Mouse (Mus musculus): Measurements from ENCODE around the gene Stat6. TPM values are rescaled to one million over a fixed set of nuclear protein-coding genes. Genes with fewer than 3 reads are reported as not detected.

Stat6 gene
- polyA plus RNA-seq, 1 experiment from 2014 or later, result 14.3 TPM

GRCm38 (mm10) chr10:127603437-127604371 is 39.1 kb upstream of the Stat6 start:
- H3K9ac ChIP-seq, result no peak overlapping the region
- 0 out of 2 replicates have a peak, but pooled peaks cover 15% of the 10 kb centered on the region for H3K36me3 ChIP-seq (replicated peaks)
- H3K4me2 ChIP-seq, result peak overlapping the region; percentile 20
- WGBS (ENCODE audit: insufficient replicate concordance), result 18% methylated on average over 13 of the region's 13 CpGs
- H3K27me3 ChIP-seq, result peaks cover 13% of the 10 kb centered on the region; the same call in 1 of the 2 replicates
- peak overlapping the region; percentile 2; the same call in 1 of the 2 replicates for H3K4me3 ChIP-seq (replicated peaks)
- no peaks in the 10 kb centered on the region for H3K9me3 ChIP-seq (replicated peaks)
- no peak for ATAC-seq (ENCODE audit: insufficient read depth)
- H3K4me1 ChIP-seq (replicated peaks), result peaks cover 54% of the 10 kb centered on the region
- peak overlapping the region; percentile 70 for H3K27ac ChIP-seq (replicated peaks)

- H3K27ac ChIP-seq (replicated peaks), result peak overlapping the region; percentile 70
- no peak overlapping the region for H3K4me3 ChIP-seq (replicated peaks)
- H3K9me3 ChIP-seq (replicated peaks), result no peaks in the 10 kb centered on the region
- 4% methylated on average over 15 of the region's 15 CpGs for WGBS (ENCODE audit: insufficient replicate concordance)
- H3K36me3 ChIP-seq (replicated peaks), result 0 out of 2 replicates have a peak, but pooled peaks cover 15% of the 10 kb centered on the region
- 0 out of 2 replicates have a peak overlapping the region, but pooled peaks have one; percentile 20 for H3K4me2 ChIP-seq
- peaks cover 45% of the 10 kb centered on the region for H3K4me1 ChIP-seq (replicated peaks)
- peak; percentile 53 for ATAC-seq (ENCODE audit: insufficient read depth)
- peaks cover 13% of the 10 kb centered on the region; the same call in 1 of the 2 replicates for H3K27me3 ChIP-seq
- no peak overlapping the region for H3K9ac ChIP-seq
Measured at GRCm38 (mm10) chr10:127604465-127605250, 38.1 kb upstream of the Stat6 start.

GRCm38 (mm10) chr10:127605251-127605547 is 37.6 kb upstream of the Stat6 start:
- H3K9me3 ChIP-seq (replicated peaks), result no peaks in the 10 kb centered on the region
- 0 out of 2 replicates have a peak, but pooled peaks cover 15% of the 10 kb centered on the region for H3K36me3 ChIP-seq (replicated peaks)
- H3K27me3 ChIP-seq, result peaks cover 13% of the 10 kb centered on the region; the same call in 1 of the 2 replicates
- H3K27ac ChIP-seq (replicated peaks), result 0 out of 2 replicates have a peak overlapping the region, but pooled peaks have one; percentile 70
- peaks cover 40% of the 10 kb centered on the region for H3K4me1 ChIP-seq (replicated peaks)
- no peak overlapping the region for H3K9ac ChIP-seq
- WGBS (ENCODE audit: insufficient replicate concordance), result 51% methylated on average over 8 of the region's 8 CpGs
- no peak overlapping the region for H3K4me3 ChIP-seq (replicated peaks)
- no peak for ATAC-seq (ENCODE audit: insufficient read depth)
- H3K4me2 ChIP-seq, result no peak overlapping the region

- H3K4me3 ChIP-seq (replicated peaks), result no peak overlapping the region
- no peak overlapping the region for H3K9ac ChIP-seq
- H3K4me2 ChIP-seq, result no peak overlapping the region
- peaks cover 34% of the 10 kb centered on the region for H3K4me1 ChIP-seq (replicated peaks)
- no peak for ATAC-seq (ENCODE audit: insufficient read depth)
- H3K9me3 ChIP-seq (replicated peaks), result no peaks in the 10 kb centered on the region
- WGBS (ENCODE audit: insufficient replicate concordance), result 74% methylated on average over 9 of the region's 9 CpGs
- H3K27ac ChIP-seq (replicated peaks), result no peak overlapping the region
- peaks cover 13% of the 10 kb centered on the region; the same call in 1 of the 2 replicates for H3K27me3 ChIP-seq
- 0 out of 2 replicates have a peak, but pooled peaks cover 20% of the 10 kb centered on the region for H3K36me3 ChIP-seq (replicated peaks)
Measured at GRCm38 (mm10) chr10:127605756-127606155, 37.0 kb upstream of the Stat6 start.

GRCm38 (mm10) chr10:127607059-127607458 is 35.7 kb upstream of the Stat6 start:
- WGBS (ENCODE audit: insufficient replicate concordance), result 58% methylated on average over 7 of the region's 7 CpGs
- 0 out of 2 replicates have a peak, but pooled peaks cover 19% of the 10 kb centered on the region for H3K36me3 ChIP-seq (replicated peaks)
- no peak overlapping the region for H3K27ac ChIP-seq (replicated peaks)
- H3K4me2 ChIP-seq, result no peak overlapping the region
- no peak for ATAC-seq (ENCODE audit: insufficient read depth)
- no peak overlapping the region for H3K4me3 ChIP-seq (replicated peaks)
- H3K27me3 ChIP-seq, result peaks cover 13% of the 10 kb centered on the region; the same call in 1 of the 2 replicates
- H3K9me3 ChIP-seq (replicated peaks), result no peaks in the 10 kb centered on the region
- peaks cover 38% of the 10 kb centered on the region for H3K4me1 ChIP-seq (replicated peaks)
- H3K9ac ChIP-seq, result no peak overlapping the region

- Histone ChIP-seq H3K36me3 (replicated peaks) (0 out of 2 replicates have a peak, but pooled peaks cover 19% of the 10 kb centered on the region), H3K4me2 (no peak overlapping the region), H3K4me3 (replicated peaks) (no peak overlapping the region), H3K27me3 (peaks cover 4% of the 10 kb centered on the region; the same call in 1 of the 2 replicates), H3K4me1 (replicated peaks) (peaks cover 42% of the 10 kb centered on the region), H3K9ac (no peak overlapping the region), H3K9me3 (replicated peaks) (no peaks in the 10 kb centered on the region), H3K27ac (replicated peaks) (no peak overlapping the region)
- WGBS (ENCODE audit: insufficient replicate concordance), result 57% methylated on average over 9 of the region's 9 CpGs
- no peak for ATAC-seq (ENCODE audit: insufficient read depth)
Measured at GRCm38 (mm10) chr10:127609415-127610065, 33.2 kb upstream of the Stat6 start.

- no peak overlapping the region for H3K4me3 ChIP-seq (replicated peaks)
- peaks cover 4% of the 10 kb centered on the region; the same call in 1 of the 2 replicates for H3K27me3 ChIP-seq
- H3K27ac ChIP-seq (replicated peaks), result no peak overlapping the region
- peaks cover 42% of the 10 kb centered on the region for H3K4me1 ChIP-seq (replicated peaks)
- H3K4me2 ChIP-seq, result no peak overlapping the region
- no peak for ATAC-seq (ENCODE audit: insufficient read depth)
- no peak overlapping the region for H3K9ac ChIP-seq
- 0 out of 2 replicates have a peak, but pooled peaks cover 19% of the 10 kb centered on the region for H3K36me3 ChIP-seq (replicated peaks)
- no peaks in the 10 kb centered on the region for H3K9me3 ChIP-seq (replicated peaks)
- 66% methylated on average over 9 of the region's 9 CpGs for WGBS (ENCODE audit: insufficient replicate concordance)
Measured at GRCm38 (mm10) chr10:127610066-127610415, 32.7 kb upstream of the Stat6 start.

- H3K27ac ChIP-seq (replicated peaks), result peak overlapping the region; percentile 57
- no peaks in the 10 kb centered on the region for H3K9me3 ChIP-seq (replicated peaks)
- ATAC-seq (ENCODE audit: insufficient read depth), result peak; percentile 75
- H3K36me3 ChIP-seq (replicated peaks), result 0 out of 2 replicates have a peak, but pooled peaks cover 11% of the 10 kb centered on the region
- peaks cover 54% of the 10 kb centered on the region for H3K4me1 ChIP-seq (replicated peaks)
- peaks cover 21% of the 10 kb centered on the region for H3K27me3 ChIP-seq
- no peak overlapping the region for H3K9ac ChIP-seq
- H3K4me2 ChIP-seq, result no peak overlapping the region
- 38% methylated on average over 14 of the region's 14 CpGs for WGBS (ENCODE audit: insufficient replicate concordance)
- no peak overlapping the region for H3K4me3 ChIP-seq (replicated peaks)
Measured at GRCm38 (mm10) chr10:127612079-127612775, 30.6 kb upstream of the Stat6 start.

- no peaks in the 10 kb centered on the region for H3K9me3 ChIP-seq (replicated peaks)
- no peak overlapping the region for H3K4me3 ChIP-seq (replicated peaks)
- H3K27ac ChIP-seq (replicated peaks), result peak overlapping the region; percentile 46; the same call in 1 of the 2 replicates
- peaks cover 66% of the 10 kb centered on the region for H3K4me1 ChIP-seq (replicated peaks)
- WGBS (ENCODE audit: insufficient replicate concordance), result 30% methylated on average over 12 of the region's 12 CpGs
- peaks cover 43% of the 10 kb centered on the region for H3K27me3 ChIP-seq
- no peak for ATAC-seq (ENCODE audit: insufficient read depth)
- H3K4me2 ChIP-seq, result no peak overlapping the region
- 0 out of 2 replicates have a peak, but pooled peaks cover 11% of the 10 kb centered on the region for H3K36me3 ChIP-seq (replicated peaks)
- H3K9ac ChIP-seq, result no peak overlapping the region
Measured at GRCm38 (mm10) chr10:127614236-127615033, 28.4 kb upstream of the Stat6 start.

Measured in liver, embryonic 15.5 days (tissue).